Mouse (Mus musculus) CH12.LX (cell line): ENCODE results near the gene Ccdc120. TPM values are rescaled to one million over a fixed set of nuclear protein-coding genes. Genes with fewer than 3 reads are reported as not detected.
A peak's percentile ranks its signal among the peaks of the same experiment; 100 is the strongest.

Experiments used
- DNase-seq: peaks from one replicate; pipeline ENCODE4 v3.0.0-alpha.2; 2013; ENCODE audit errors: extremely low read depth
- H3K27ac ChIP-seq: 2 replicates; pipeline ENCODE4 v1.5.1; 2012; ENCODE audit warnings: low read depth, mild to moderate bottlenecking, control low read depth, moderate library complexity; ENCODE audit not compliant: insufficient read depth
- H3K27me3 ChIP-seq: replicated peaks from 2 replicates; pipeline ENCODE3; 2012; ENCODE audit warnings: inconsistent platforms
- H3K36me3 ChIP-seq, 2 experiments: replicated peaks in 1 of 2; 2 replicates each; pipeline versions ENCODE3 to v1.6.1; 2012; ENCODE audit warnings: inconsistent platforms in 1 of 2, low read length in 1 of 2, mild to moderate bottlenecking in 1 of 2, mixed read lengths in 1 of 2, moderate library complexity in 1 of 2; ENCODE audit not compliant: control insufficient read depth in 1 of 2, insufficient read depth in 1 of 2
- H3K4me1 ChIP-seq, 2 experiments: 2 replicates each; pipeline ENCODE4 v1.6.1; 2012; ENCODE audit warnings: inconsistent platforms in 1 of 2, moderate library complexity in 1 of 2; ENCODE audit not compliant: insufficient read depth in 2 of 2, control insufficient read depth in 1 of 2
- H3K4me2 ChIP-seq: 2 replicates; pipeline ENCODE4 v1.6.1; 2012; ENCODE audit warnings: low read depth, mild to moderate bottlenecking, control low read depth; ENCODE audit not compliant: poor library complexity, insufficient read depth, severe bottlenecking
- H3K4me3 ChIP-seq, 3 experiments: fragments of 150-350 bp in 1 of 3; sonication (generic) in 1 of 3; replicated peaks in 1 of 3; 2 replicates each; pipeline versions ENCODE3 to v1.5.1; 2011 to 2012; ENCODE audit warnings: low read depth in 2 of 3, low read length in 2 of 3, mild to moderate bottlenecking in 2 of 3, moderate library complexity in 2 of 3, control low read depth in 1 of 3, improper control_type of control experiment in 1 of 3, inconsistent platforms in 1 of 3, mixed read lengths in 1 of 3; ENCODE audit not compliant: poor library complexity in 1 of 3
- H3K79me2 ChIP-seq: replicated peaks from 2 replicates; pipeline ENCODE4 v1.6.1; 2012; ENCODE audit warnings: mild to moderate bottlenecking, moderate library complexity; ENCODE audit not compliant: control insufficient read depth, poor library complexity, insufficient read depth, severe bottlenecking; ENCODE audit errors: extremely low read depth
- H3K9ac ChIP-seq: 2 replicates; pipeline ENCODE4 v1.6.1; 2012; ENCODE audit warnings: low read depth, mild to moderate bottlenecking, control low read depth, moderate library complexity; ENCODE audit not compliant: insufficient read depth
- H3K9me3 ChIP-seq: replicated peaks from 2 replicates; pipeline ENCODE3; 2012; ENCODE audit warnings: low read length, inconsistent platforms, mixed read lengths
- BHLHE40 ChIP-seq: IDR thresholded peaks from 2 replicates; pipeline ENCODE4 v1.6.1; 2011; ENCODE audit warnings: mild to moderate bottlenecking, low read depth, low read length, improper control_type of control experiment
- CTCF ChIP-seq, 2 experiments: IDR thresholded peaks in 1 of 2; conservative IDR thresholded peaks in 1 of 2; 2 replicates each; pipeline ENCODE4 v1.5.1; 2011 to 2012; ENCODE audit warnings: low read depth in 2 of 2, low read length in 2 of 2, improper control_type of control experiment in 1 of 2, inconsistent platforms in 1 of 2, mild to moderate bottlenecking in 1 of 2, moderate library complexity in 1 of 2
- KAT2A ChIP-seq: IDR thresholded peaks from 2 replicates; pipeline ENCODE4 v1.6.1; 2012; ENCODE audit warnings: low read length, improper control_type of control experiment, inconsistent platforms; ENCODE audit not compliant: insufficient replicate concordance
- MAX ChIP-seq: IDR thresholded peaks from 2 replicates; pipeline ENCODE4 v1.6.1; 2011; ENCODE audit warnings: low read length, improper control_type of control experiment
- NELFE ChIP-seq: IDR thresholded peaks from 2 replicates; pipeline ENCODE4 v1.6.1; 2011; ENCODE audit warnings: low read depth, low read length, improper control_type of control experiment
- SMC3 ChIP-seq: IDR thresholded peaks from 2 replicates; pipeline ENCODE4 v1.6.1; 2011; ENCODE audit warnings: low read depth, low read length, improper control_type of control experiment
- TCF12 ChIP-seq: IDR thresholded peaks from 2 replicates; pipeline ENCODE4 v1.6.1; 2014; ENCODE audit warnings: low read depth, mild to moderate bottlenecking, inconsistent platforms, low read length, improper control_type of control experiment
- USF2 ChIP-seq: conservative IDR thresholded peaks from 2 replicates; pipeline ENCODE4 v1.6.1; 2011; ENCODE audit warnings: low read depth, low read length, improper control_type of control experiment
- ZKSCAN1 ChIP-seq: IDR thresholded peaks from 2 replicates; pipeline ENCODE4 v1.6.1; 2012; ENCODE audit warnings: low read depth, inconsistent platforms, low read length, improper control_type of control experiment, borderline replicate concordance
- dilution Hi-C: fragments of 300-500 bp; cut with MboI; formaldehyde crosslinking; loops from 2 replicates; pipeline ENCODE4 v1.14.3; 2020; ENCODE audit warnings: low sequenced_read_pairs; ENCODE audit not compliant: extremely low pct_unique_long_range_greater_than_20kb, extremely low pct_ligation_motif_present
- in situ Hi-C: fragments of 300-500 bp; cut with MboI; formaldehyde crosslinking; loops from 3 replicates; pipeline ENCODE4 v1.14.3; 2019; ENCODE audit warnings: low sequenced_read_pairs, low pct_ligation_motif_present, low pct_unique_long_range_greater_than_20kb, mixed read lengths
- polyA plus RNA-seq: library from polyadenylated mRNA; unstranded; fragments of >175 nt; gene quantifications from 2 replicates; pipeline ENCODE4 v1.2.1, GENCODE M21; 2012; ENCODE audit warnings: low read depth; ENCODE audit not compliant: insufficient read length
- total RNA-seq, 2 experiments: library from RNA; depleted of rRNA; stranded (reverse); fragments of 300-350 nt in 1 of 2; fragments of >200 nt in 1 of 2; gene quantifications; 2 replicates each; pipeline ENCODE4 v1.2.3; 2012 to 2014

The Ccdc120 gene
- total and polyA plus RNA-seq, 3 experiments = 4.4 to 9.0 (median 6.9) TPM

DNA sequence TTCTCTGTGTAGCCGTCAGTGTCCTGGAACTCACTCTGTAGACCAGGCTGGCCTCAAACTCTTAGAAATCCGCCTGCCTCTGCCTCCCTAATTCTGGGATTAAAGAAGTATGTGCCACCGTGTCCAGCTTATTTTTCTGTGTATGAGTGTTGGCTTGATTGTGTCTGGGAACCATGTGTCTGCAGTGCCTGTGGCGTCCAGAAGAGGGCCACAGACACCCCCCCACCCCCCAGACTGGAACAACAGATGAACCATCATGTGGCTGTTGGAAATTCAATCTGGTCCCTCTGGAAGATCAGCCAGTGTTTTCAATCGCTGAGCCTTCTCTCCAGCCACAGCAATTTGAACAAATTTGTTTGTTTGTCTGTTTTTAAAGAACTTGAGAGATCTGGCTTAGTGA, 7.2 kb downstream of the Ccdc120 start:
- dilution Hi-C loops = no loop called here
- Histone ChIP-seq H3K9ac (no peak overlapping the region), H3K27me3 (no peaks in the 10 kb centered on the region), H3K27ac (no peak overlapping the region), H3K79me2 (no peaks in the 10 kb centered on the region), H3K36me3 (no peaks in the 10 kb centered on the region), H3K4me2 (no peak overlapping the region), H3K4me3 (no peak overlapping the region), H3K4me1 (peaks cover 5 to 44% of the 10 kb centered on the region in 2 experiments; a peak in 3 of 4 replicates), H3K9me3 (no peaks in the 10 kb centered on the region)
- TF ChIP-seq SMC3 = peak; percentile 28; the same call in 1 of the 2 replicates
- TF ChIP-seq CTCF (conservative IDR thresholded peaks at IDR 0.05 in 1 of 2, IDR thresholded peaks at IDR 0.05 in 1 of 2; ENCODE audit: low read depth in 2 of 2, low read length in 2 of 2) = peak; percentile 21 to 50; a peak in 3 of 4 replicates
- TF ChIP-seq ZKSCAN1 = no peak
- 0 out of 2 replicates have a peak, but pooled peaks have one; percentile 19 for TF ChIP-seq MAX
- no peak for DNase-seq
- in situ Hi-C loops = no loop called here

DNA sequence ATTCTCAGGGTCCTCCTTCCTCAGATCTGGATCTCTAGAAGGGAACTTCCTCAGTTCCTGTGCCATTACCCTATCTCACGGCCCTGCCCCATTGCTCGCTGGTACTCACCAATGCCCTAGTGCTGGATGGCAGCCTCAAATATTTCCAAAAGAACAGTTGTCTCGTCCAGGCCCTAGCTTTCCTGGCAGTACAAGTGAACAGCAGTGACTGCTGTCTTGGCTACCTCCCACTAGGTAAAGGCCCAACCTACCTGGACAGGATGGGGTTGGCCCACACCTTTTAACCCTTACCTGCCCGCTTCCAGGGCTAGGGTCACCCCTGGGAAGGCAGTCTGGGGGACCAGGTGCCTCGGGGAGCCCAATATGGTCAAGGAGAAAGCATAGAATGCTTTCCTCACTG, 9.6 kb downstream of the Ccdc120 start:
- H3K36me3 ChIP-seq = peaks cover 0 to 8% of the 10 kb centered on the region in 2 experiments
- H3K79me2 ChIP-seq = no peaks in the 10 kb centered on the region
- dilution Hi-C loops (no loop called here), in situ Hi-C loops (no loop called here)
- DNase-seq = no peak
- no peak overlapping the region for H3K4me3 ChIP-seq
- TF ChIP-seq USF2 (no peak), KAT2A (no peak), BHLHE40 (no peak), NELFE (no peak), TCF12 (no peak)
- peaks cover 7 to 62% of the 10 kb centered on the region in 2 experiments for H3K4me1 ChIP-seq
- no peak overlapping the region for H3K27ac ChIP-seq
- H3K9me3 ChIP-seq = no peaks in the 10 kb centered on the region
- H3K9ac ChIP-seq = no peak overlapping the region
- H3K4me2 ChIP-seq = no peak overlapping the region
- no peaks in the 10 kb centered on the region for H3K27me3 ChIP-seq

DNA sequence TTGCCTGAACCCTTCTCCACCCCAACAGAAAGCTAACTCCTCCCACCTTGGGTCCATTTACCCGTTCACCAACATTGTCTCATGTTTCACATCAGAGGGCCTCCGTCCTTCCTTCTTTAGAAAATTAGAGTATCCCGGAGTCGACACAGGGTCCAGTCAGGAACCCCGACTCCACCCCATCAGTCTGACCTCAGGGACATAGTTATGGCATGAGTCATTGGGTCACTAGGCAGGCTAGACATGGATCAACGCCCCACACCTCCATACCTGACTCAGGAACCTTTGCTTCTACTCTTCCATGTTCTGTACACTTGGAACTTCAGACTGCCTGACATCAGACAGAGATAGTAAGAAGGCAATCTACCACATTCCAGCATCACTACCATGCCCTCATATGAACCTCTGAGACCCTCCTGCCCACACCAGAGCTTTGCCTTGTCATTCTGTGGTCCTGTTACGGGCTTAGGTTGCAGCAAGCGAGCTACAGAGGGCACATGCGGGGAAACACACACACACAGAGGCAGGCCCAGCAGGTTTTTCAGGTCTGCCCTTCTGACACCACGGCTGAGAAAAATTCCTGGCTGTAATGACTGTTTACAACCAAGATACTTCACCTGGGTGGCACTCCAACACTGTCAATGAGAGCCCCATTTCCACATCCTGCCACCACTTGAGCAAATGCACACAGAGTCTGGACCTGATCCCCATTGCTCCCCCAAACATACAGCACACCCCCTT, 10.5 kb downstream of the Ccdc120 start:
- H3K27me3 ChIP-seq = no peaks in the 10 kb centered on the region
- H3K27ac ChIP-seq = no peak overlapping the region
- no peak overlapping the region for H3K4me3 ChIP-seq
- no peak overlapping the region for H3K4me2 ChIP-seq
- dilution Hi-C loops (no loop called here), in situ Hi-C loops (no loop called here)
- no peak for DNase-seq
- no peak overlapping the region for H3K9ac ChIP-seq
- no peak for TF ChIP-seq MAX
- H3K4me1 ChIP-seq = peaks cover 5 to 63% of the 10 kb centered on the region in 2 experiments
- H3K79me2 ChIP-seq = no peaks in the 10 kb centered on the region
- peaks cover 0 to 14% of the 10 kb centered on the region in 2 experiments for H3K36me3 ChIP-seq
- no peaks in the 10 kb centered on the region for H3K9me3 ChIP-seq
